In genomic region chr12:16639078-16639771, GRCm38 (mm10) we compare ENCODE assay signal across 12 mouse cellular contexts. TPM values are rescaled to one million over a fixed set of nuclear protein-coding genes. Genes with fewer than 3 reads are reported as not detected.
A peak's percentile ranks its signal among the peaks of the same experiment; 100 is the strongest.
DNase-seq lines count a peak whose midpoint lies in the region; ATAC-seq and TF ChIP-seq lines count a peak whose summit lies in the region.
"Had no signal": no experiment of that assay in that cellular context is flagged by ENCODE, and none has a peak within 500 bp of the region (broad histone marks: within the 10 kb centered on the region; RNA-seq: fewer than 3 reads in every experiment).

No protein-coding gene starts in this region.

- TF ChIP-seq POLR2A in liver, adult 2 months (IDR thresholded peaks at IDR 0.05; ENCODE audit: extremely low read depth, insufficient read depth, low read length), result no peak

- no peak overlapping the region for H3K27ac ChIP-seq in liver, adult 2 months (replicated peaks; ENCODE audit: insufficient read depth, low read depth, low read length)
- no peak overlapping the region for H3K27ac ChIP-seq in liver, embryonic 12.5 days

- no peak overlapping the region for H3K9ac ChIP-seq in liver, adult 2 months (ENCODE audit: low read depth, low read length)
- H3K9ac ChIP-seq in liver, embryonic 12.5 days, result no peak overlapping the region

- no peaks in the 10 kb centered on the region for H3K27me3 ChIP-seq in liver, adult 2 months (ENCODE audit: control insufficient read depth, insufficient read depth, low read length)
- no peaks in the 10 kb centered on the region for H3K27me3 ChIP-seq in liver, embryonic 12.5 days (replicated peaks)

- 0 out of 2 replicates have a peak, but pooled peaks cover 2% of the 10 kb centered on the region for H3K4me1 ChIP-seq in liver, adult 2 months (ENCODE audit: control insufficient read depth, insufficient read depth, low read length)
- H3K4me1 ChIP-seq in liver, embryonic 12.5 days, result no peaks in the 10 kb centered on the region

- H3K4me3 ChIP-seq in liver, adult 2 months (ENCODE audit: insufficient read depth, low read depth, low read length), result no peak overlapping the region
- H3K4me3 ChIP-seq in liver, embryonic 12.5 days, result no peak overlapping the region

- 63% methylated on average over 12 of the region's 12 CpGs for WGBS in liver, adult 2 months
- WGBS in liver, embryonic 12.5 days (ENCODE audit: insufficient replicate concordance), result 53% methylated on average over 12 of the region's 12 CpGs

- DNase-seq in CD4-positive, CD25-positive, alpha-beta regulatory T cell, adult 2 months (ENCODE audit: low read depth, low spot score), result peak; percentile 41
- no peak for DNase-seq in liver, adult 2 months (ENCODE audit: extremely low read depth, low read depth, low spot score)
- peak; percentile 55 for DNase-seq in adipocyte (ENCODE audit: low spot score)
- DNase-seq in lung, postnatal 10 days, result peak; percentile 40
- DNase-seq in ovary, postnatal 36 days (ENCODE audit: low spot score), result no peak
- no peak for DNase-seq in cerebellum, adult 11 months

- H3K79me2 ChIP-seq in liver, adult 2 months (ENCODE audit: control insufficient read depth, insufficient read depth, low read length), result no peaks in the 10 kb centered on the region

- H3K36me3 ChIP-seq in liver, adult 2 months (ENCODE audit: control insufficient read depth, insufficient read depth, low read length), result no peaks in the 10 kb centered on the region
- H3K36me3 ChIP-seq in liver, embryonic 12.5 days, result no peaks in the 10 kb centered on the region

- no peaks in the 10 kb centered on the region for H3K9me3 ChIP-seq in liver, embryonic 12.5 days (replicated peaks)

- no peak for ATAC-seq in CD4-positive, CD25-positive, alpha-beta regulatory T cell, adult 4 months
- no peak for ATAC-seq in liver, embryonic 12.5 days

- no peak overlapping the region for H3K4me2 ChIP-seq in liver, embryonic 12.5 days

- TF ChIP-seq CTCF in liver, adult 2 months (IDR thresholded peaks at IDR 0.05; ENCODE audit: low read depth, low read length), result peak; percentile 38; the same call in 1 of the 2 replicates

RNA-seq across cellular contexts. Expression of gene Ntsr2, which starts 14.0 kb away (rescaled TPM):
- not detected for polyA plus RNA-seq in CD4-positive, CD25-positive, alpha-beta regulatory T cell, adult 4 months (2017; shearing (Covaris generic))
- total RNA-seq in liver, adult 2 months (2014; rRNA removed), result not detected in 2 replicates
- not detected in 2 replicates for polyA plus RNA-seq in liver, adult 2 months (2012; rRNA removed)
- not detected in 2 replicates for polyA plus RNA-seq in liver, embryonic 12.5 days (2016; fragmentation: Nextera tagmentation; extraction: Ambion mirVana)
- polyA plus RNA-seq: forebrain, embryonic 11.5 days; limb, embryonic 14.5 days; neural tube, embryonic 11.5 days; stomach, embryonic 14.5 days had no signal

RNA-seq across cellular contexts. Expression of gene Lpin1, which starts 28.5 kb away (rescaled TPM):
- 10 to 100 TPM; 20.0 to 31.1 TPM for polyA plus RNA-seq in CD4-positive, CD25-positive, alpha-beta regulatory T cell, adult 4 months (2017; shearing (Covaris generic))
- total RNA-seq in liver, adult 2 months (2014; rRNA removed), result 85.8 and 118 TPM in 2 replicates
- polyA plus RNA-seq in liver, adult 2 months (2012; rRNA removed), result 11.9 and 19.8 TPM in 2 replicates
- polyA plus RNA-seq in liver, embryonic 12.5 days (2016; fragmentation: Nextera tagmentation; extraction: Ambion mirVana), result 6.8 and 6.9 TPM in 2 replicates

Comparison
In these comparisons a context has a peak if more than half of its experiments do, and no peak if none do; other contexts are left out.
1. DNase-seq: peak in CD4-positive, CD25-positive, alpha-beta regulatory T cell, adult 2 months (single experiment), adipocyte (single experiment) and lung, postnatal 10 days (single experiment); none in liver, adult 2 months (single experiment), ovary, postnatal 36 days (single experiment) and cerebellum, adult 11 months (single experiment).